Mouse (Mus musculus): Measurements from ENCODE around the gene Art3.

- no peak for TF ChIP-seq POLR2A (IDR thresholded peaks at IDR 0.05; ENCODE audit: extremely low read depth, insufficient read depth, low read length)
- TF ChIP-seq CTCF (IDR thresholded peaks at IDR 0.05; ENCODE audit: extremely low read depth, insufficient read depth, low read length) = no peak
Observed at GRCm38 (mm10) chr5:92442914-92443313, 111.3 kb downstream of the Art3 start.
